Mouse (Mus musculus) heart, embryonic 15.5 days (tissue): ENCODE measurements at regions not wholly inside any gene's neighbourhood (a gene's known extent, or its start where the extent isn't known, plus 50 kb on each side); places are given as distances from the start of the nearest gene placed in this dataset.

ENCODE experiments used
- ATAC-seq: fragments of 200-750 bp; cut with Nextera tagmentation; replicated peaks from 2 replicates; pipeline ENCODE4 v1.8.0; 2017; ENCODE audit warnings: low read depth, moderate TSS enrichment; ENCODE audit not compliant: insufficient number of reproducible peaks, insufficient read depth, low FRiP score
- H3K27ac ChIP-seq: fragments of 300-500 bp; sonication (generic); 2 replicates; pipeline ENCODE4 v1.5.1; 2015; ENCODE audit warnings: mild to moderate bottlenecking, inconsistent platforms
- H3K27me3 ChIP-seq: fragments of 300-500 bp; sonication (generic); 2 replicates; pipeline ENCODE4 v1.6.1; 2015; ENCODE audit warnings: inconsistent platforms
- H3K36me3 ChIP-seq: fragments of 300-500 bp; sonication (generic); 2 replicates; pipeline ENCODE4 v1.6.1; 2015; ENCODE audit warnings: mild to moderate bottlenecking, inconsistent platforms
- H3K4me1 ChIP-seq: fragments of 300-500 bp; sonication (generic); replicated peaks from 2 replicates; pipeline ENCODE4 v1.6.1; 2015; ENCODE audit warnings: inconsistent platforms
- H3K4me2 ChIP-seq: fragments of 300-500 bp; sonication (generic); 2 replicates; pipeline ENCODE4 v1.6.1; 2015; ENCODE audit warnings: inconsistent platforms, mild to moderate bottlenecking, moderate library complexity
- H3K4me3 ChIP-seq: fragments of 300-500 bp; sonication (generic); 2 replicates; pipeline ENCODE4 v1.5.1; 2015; ENCODE audit warnings: mild to moderate bottlenecking, inconsistent platforms
- H3K9ac ChIP-seq: fragments of 300-500 bp; sonication (generic); 2 replicates; pipeline ENCODE4 v1.6.1; 2015; ENCODE audit warnings: mild to moderate bottlenecking, inconsistent platforms
- H3K9me3 ChIP-seq: fragments of 300-500 bp; sonication (generic); replicated peaks from 2 replicates; pipeline ENCODE4 v1.6.1; 2016; ENCODE audit warnings: inconsistent platforms
- WGBS: fragments of 180-500 bp; shearing (Covaris S2); methylation state at CpG from one replicate; pipeline ENCODE4 v1.1.7; 2015; ENCODE audit warnings: mixed read lengths; 5-methylcytosine and 5-hydroxymethylcytosine counted together

DNA sequence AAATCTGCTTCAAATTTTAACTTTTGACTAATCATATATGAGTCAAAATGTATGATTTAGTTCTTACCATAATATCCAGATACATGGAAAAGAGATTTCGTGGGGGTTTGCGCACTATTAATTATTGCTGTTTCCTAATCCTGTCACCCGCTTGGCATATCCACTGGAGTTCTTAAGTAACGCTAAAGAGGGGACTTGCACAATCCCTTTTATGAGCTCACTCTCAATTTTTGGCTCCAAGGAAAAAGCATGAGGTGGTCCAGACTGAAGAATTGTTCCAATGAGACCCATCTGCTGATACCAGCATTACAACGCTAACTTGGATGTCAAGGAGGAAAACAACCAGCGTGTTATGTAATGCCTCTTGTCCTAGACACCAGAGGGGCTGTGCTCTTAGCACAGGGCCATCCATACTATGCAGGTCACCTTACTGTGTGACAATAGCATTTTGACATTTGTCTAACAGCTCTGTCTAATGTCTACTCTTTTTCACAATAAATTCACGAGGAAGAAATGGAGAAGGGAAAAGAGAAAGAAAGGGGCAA lies 161.5 kb downstream of the Gipc2 start:
- no peak for ATAC-seq
- no peak overlapping the region for H3K4me2 ChIP-seq
- 81% methylated on average over 7 of the region's 7 CpGs for WGBS

DNA sequence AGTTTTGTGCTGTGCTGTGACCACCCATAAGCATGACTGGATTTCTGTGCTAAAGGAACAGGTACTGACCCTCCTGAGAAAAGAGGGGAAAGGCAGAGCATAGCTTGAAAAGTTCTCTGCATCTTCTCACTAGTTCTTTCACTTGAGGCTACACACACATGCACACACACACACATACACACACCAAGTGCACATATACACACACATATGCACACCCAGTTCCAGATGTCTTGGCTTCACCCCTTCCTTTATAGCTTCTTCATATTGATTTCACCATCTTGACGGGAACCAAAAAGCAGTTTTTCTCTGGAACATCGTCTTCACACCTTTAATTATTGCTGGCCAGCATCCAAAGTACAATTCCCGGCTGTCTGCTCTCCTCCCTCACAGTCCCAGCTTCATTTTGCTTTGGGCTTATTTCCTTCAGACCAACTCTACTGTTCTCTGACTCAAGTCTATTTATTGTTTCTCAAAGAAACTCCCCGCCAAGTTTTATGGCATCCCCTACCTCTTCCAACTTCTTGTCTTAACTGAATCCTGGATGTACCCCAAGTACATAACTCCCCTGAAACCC lies 160.2 kb upstream of the Ptgfr start:
- Histone ChIP-seq H3K9ac (no peak overlapping the region), H3K4me2 (no peak overlapping the region), H3K4me3 (no peak overlapping the region), H3K9me3 (no peaks in the 10 kb centered on the region), H3K27ac (no peak overlapping the region), H3K27me3 (no peaks in the 10 kb centered on the region), H3K36me3 (no peaks in the 10 kb centered on the region), H3K4me1 (no peaks in the 10 kb centered on the region)
- no peak for ATAC-seq
- WGBS: 54% methylated on average over 4 of the region's 4 CpGs

More for the DNA sequence above, 161.5 kb downstream of the Gipc2 start:
- Histone ChIP-seq H3K27me3 (no peaks in the 10 kb centered on the region), H3K9ac (no peak overlapping the region), H3K27ac (no peak overlapping the region), H3K9me3 (no peaks in the 10 kb centered on the region), H3K36me3 (no peaks in the 10 kb centered on the region), H3K4me3 (no peak overlapping the region), H3K4me1 (no peaks in the 10 kb centered on the region)

DNA sequence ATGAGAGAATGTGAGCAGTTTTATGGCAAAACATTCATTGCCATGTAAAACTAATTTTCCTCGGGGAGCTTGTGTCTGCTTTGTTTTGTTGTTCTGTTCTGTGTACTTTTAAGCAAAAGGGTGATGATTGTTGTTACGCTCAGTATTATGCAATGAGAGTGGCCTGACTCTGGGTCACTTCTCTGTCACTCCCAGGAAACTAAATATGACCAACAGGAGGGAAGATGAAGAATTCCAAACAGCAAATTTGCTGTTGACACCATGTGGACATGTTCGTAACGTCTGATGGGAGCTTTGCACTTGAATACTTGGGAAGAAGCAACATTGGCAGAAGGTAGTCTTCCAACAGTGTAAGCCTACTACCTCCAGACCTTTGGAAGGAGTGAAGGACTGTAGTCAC lies 159.7 kb upstream of the Ptgfr start:
- 79% methylated on average over 4 of the region's 4 CpGs for WGBS
- no peaks in the 10 kb centered on the region for H3K36me3 ChIP-seq
- H3K4me3 ChIP-seq: no peak overlapping the region
- no peak overlapping the region for H3K9ac ChIP-seq
- H3K27me3 ChIP-seq: no peaks in the 10 kb centered on the region
- no peak overlapping the region for H3K27ac ChIP-seq
- H3K9me3 ChIP-seq: no peaks in the 10 kb centered on the region
- ATAC-seq: no peak
- no peaks in the 10 kb centered on the region for H3K4me1 ChIP-seq
- no peak overlapping the region for H3K4me2 ChIP-seq

DNA sequence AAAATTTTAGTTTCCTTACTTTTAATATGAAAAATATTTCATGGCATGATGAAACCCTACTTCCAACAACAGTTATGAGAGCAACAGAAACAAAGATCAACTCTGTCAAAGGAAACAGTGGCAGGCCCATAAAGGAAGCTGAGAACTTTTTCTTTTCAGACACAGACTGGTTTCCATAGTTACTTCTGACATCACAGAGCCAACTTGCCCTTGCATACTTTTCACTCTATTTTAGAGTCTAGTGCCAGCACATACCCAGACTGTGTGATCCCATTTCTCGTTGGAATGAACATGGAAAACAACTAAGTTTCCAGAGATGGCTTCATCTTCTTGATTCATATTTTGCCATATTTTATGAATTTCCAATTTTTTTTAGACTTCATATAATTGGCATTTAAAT lies 150.8 kb upstream of the Ptgfr start:
- WGBS: 73% methylated on average over 1 of the region's 1 CpGs

DNA sequence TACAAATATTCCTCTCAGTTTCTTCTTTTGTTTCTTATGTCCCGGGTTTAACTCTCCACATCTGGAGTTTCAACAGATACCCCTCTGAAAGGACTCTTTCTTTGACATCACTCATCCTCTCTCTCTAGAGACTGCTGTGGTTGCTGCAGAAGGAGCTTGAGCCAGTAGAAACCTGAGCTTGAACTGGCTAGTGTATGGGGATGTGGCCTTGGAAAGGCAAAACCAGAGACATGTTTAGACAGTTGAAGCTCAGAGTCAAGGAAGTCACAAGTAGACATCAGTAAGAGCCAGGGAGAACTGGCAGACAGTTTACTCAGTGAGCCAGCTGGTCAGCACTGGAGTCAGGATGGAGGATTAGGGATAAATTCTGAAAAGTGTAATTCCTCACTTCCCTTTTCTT lies 140.7 kb upstream of the Ptgfr start:
- Histone ChIP-seq H3K4me1 (no peaks in the 10 kb centered on the region), H3K36me3 (no peaks in the 10 kb centered on the region), H3K27me3 (no peaks in the 10 kb centered on the region), H3K4me3 (no peak overlapping the region), H3K27ac (no peak overlapping the region), H3K9ac (no peak overlapping the region), H3K4me2 (no peak overlapping the region), H3K9me3 (no peaks in the 10 kb centered on the region)
- WGBS: 33% methylated on average over 1 of the region's 1 CpGs
- ATAC-seq: no peak

More for the DNA sequence above, 150.8 kb upstream of the Ptgfr start:
- H3K27me3 ChIP-seq: no peaks in the 10 kb centered on the region
- H3K4me2 ChIP-seq: no peak overlapping the region
- no peaks in the 10 kb centered on the region for H3K4me1 ChIP-seq
- H3K36me3 ChIP-seq: no peaks in the 10 kb centered on the region
- no peak overlapping the region for H3K4me3 ChIP-seq
- no peak overlapping the region for H3K9ac ChIP-seq
- H3K27ac ChIP-seq: no peak overlapping the region
- no peak for ATAC-seq
- no peaks in the 10 kb centered on the region for H3K9me3 ChIP-seq

DNA sequence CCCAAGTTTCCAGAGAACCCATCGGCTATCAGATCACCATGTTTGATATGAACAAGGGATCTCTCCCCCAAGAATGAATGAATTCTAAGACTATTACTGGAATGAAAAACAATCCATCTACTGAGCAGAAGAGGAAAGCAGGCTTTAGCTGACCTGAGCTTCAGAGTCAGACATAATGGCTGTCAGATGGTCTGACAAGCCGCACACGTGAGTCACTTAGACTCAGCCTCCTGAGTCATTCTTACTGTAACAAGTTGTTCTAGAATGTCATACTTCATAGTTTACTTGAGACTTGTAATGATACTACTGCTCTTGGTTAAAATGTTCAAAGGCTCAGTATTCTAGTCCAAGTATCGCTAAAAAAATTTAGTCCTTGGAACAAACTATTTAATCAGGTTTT lies 140.2 kb upstream of the Ptgfr start:
- no peaks in the 10 kb centered on the region for H3K36me3 ChIP-seq
- 79% methylated on average over 4 of the region's 4 CpGs for WGBS
- ATAC-seq: no peak

DNA sequence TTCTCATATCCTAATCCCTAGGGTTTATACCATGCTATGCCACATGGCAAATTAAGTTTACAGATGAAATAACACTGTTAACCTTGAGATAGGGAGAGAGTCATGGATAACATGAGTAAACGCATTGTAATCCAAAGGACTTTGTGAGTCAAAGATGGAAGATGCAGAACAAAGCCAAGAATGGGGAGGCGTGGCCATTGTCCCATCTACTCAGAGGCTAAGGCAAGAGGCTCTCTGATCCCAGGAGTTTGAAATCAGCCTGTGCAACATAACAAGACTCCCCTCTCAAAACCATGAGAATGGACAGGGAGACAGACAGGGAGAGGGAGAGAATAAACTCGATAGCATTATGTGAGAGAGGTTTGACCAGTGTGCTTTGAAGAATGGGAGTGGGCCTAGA lies 112.4 kb upstream of the Ptgfr start:
- no peak overlapping the region for H3K27ac ChIP-seq
- H3K27me3 ChIP-seq: no peaks in the 10 kb centered on the region
- H3K9ac ChIP-seq: no peak overlapping the region
- H3K36me3 ChIP-seq: no peaks in the 10 kb centered on the region
- 0 out of 2 replicates have a peak, but pooled peaks cover 2% of the 10 kb centered on the region for H3K4me1 ChIP-seq
- H3K4me2 ChIP-seq: no peak overlapping the region
- WGBS: 90% methylated on average over 3 of the region's 3 CpGs
- ATAC-seq: no peak
- H3K9me3 ChIP-seq: no peaks in the 10 kb centered on the region
- no peak overlapping the region for H3K4me3 ChIP-seq

More for the DNA sequence above, 140.2 kb upstream of the Ptgfr start:
- Histone ChIP-seq H3K27ac (no peak overlapping the region), H3K4me2 (no peak overlapping the region), H3K9ac (no peak overlapping the region), H3K4me1 (no peaks in the 10 kb centered on the region), H3K4me3 (no peak overlapping the region), H3K9me3 (no peaks in the 10 kb centered on the region), H3K27me3 (no peaks in the 10 kb centered on the region)

DNA sequence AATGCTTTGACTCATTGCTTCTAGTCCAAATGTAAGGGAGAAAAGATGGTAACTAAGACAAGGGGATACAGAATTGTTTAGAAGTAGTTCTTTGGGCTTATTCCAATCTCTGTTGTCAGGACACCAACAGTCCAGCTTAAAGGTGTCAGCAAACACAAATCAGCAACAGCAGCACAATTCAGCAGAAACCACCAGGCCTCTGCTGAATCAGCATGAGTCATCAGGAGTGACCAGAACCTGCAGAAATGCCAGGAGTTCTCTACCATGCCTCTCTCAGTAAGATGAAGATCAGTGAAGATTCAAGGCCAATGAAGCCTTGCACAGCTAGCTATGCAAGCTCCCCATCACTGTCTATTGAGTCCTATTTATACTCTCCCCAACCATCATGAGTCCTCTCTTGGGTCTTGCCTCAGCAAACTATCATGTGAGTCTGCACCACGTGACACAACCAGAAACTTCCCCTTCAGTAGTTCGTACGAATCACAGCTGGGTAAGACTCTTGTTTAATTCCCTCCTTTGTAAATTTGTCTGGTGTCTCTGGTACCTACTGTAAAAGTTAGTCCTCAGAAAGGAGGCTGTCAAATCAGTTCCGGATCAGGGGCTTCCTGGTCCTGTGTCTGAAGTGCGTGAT lies 110.7 kb upstream of the Ptgfr start:
- no peak for ATAC-seq
- WGBS: 82% methylated on average over 5 of the region's 5 CpGs
- Histone ChIP-seq H3K27me3 (no peaks in the 10 kb centered on the region), H3K4me3 (no peak overlapping the region), H3K27ac (no peak overlapping the region), H3K4me2 (no peak overlapping the region), H3K9ac (no peak overlapping the region), H3K9me3 (no peaks in the 10 kb centered on the region), H3K36me3 (no peaks in the 10 kb centered on the region), H3K4me1 (peaks cover 8% of the 10 kb centered on the region; the same call in 1 of the 2 replicates)

DNA sequence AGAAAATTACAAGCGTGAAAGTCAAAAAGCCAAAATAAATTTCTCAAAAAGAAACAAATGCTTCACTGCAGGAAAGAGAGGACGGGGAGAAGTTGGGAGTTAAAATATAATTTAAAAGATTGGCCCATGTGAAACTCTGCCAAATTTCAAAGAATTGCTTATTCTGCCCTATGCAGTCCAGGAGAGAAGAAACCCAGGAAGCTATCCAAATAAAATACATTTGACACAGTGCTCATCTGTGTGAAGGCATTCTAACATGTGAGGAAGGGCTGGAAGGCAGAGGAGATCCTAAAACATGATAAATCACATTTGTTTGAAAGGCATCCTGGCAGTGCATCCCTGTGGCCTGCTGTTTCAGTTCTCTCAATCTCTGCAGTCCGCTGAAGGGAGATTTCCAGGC lies 108.5 kb upstream of the Ptgfr start:
- peaks cover 8% of the 10 kb centered on the region; the same call in 1 of the 2 replicates for H3K4me1 ChIP-seq
- no peaks in the 10 kb centered on the region for H3K27me3 ChIP-seq
- no peak overlapping the region for H3K4me3 ChIP-seq
- no peak overlapping the region for H3K27ac ChIP-seq
- H3K9me3 ChIP-seq: no peaks in the 10 kb centered on the region
- no peak overlapping the region for H3K9ac ChIP-seq
- H3K4me2 ChIP-seq: no peak overlapping the region
- H3K36me3 ChIP-seq: no peaks in the 10 kb centered on the region
- no peak for ATAC-seq
- WGBS: 69% methylated on average over 3 of the region's 3 CpGs

DNA sequence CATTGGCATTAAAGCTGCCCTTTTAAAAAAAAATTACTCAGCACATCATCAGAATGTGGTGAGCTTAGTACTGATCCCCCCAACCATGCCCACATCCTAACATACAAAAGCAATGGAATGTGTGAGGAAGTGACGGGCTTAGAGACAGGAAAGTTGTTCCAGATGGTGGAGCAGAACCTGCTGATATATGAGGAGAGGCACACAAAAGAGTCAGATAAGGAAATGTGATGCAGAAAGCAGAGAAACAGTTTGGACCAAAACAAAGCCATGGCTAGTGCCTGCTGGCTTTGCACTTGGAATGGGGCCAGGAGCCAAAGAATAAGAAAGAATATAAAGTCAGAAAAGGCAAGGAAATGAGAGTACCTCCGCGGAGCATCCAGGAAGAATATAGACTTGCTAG lies 106.1 kb upstream of the Ptgfr start:
- Histone ChIP-seq H3K36me3 (no peaks in the 10 kb centered on the region), H3K27me3 (no peaks in the 10 kb centered on the region), H3K9ac (no peak overlapping the region), H3K4me1 (peaks cover 12% of the 10 kb centered on the region), H3K4me3 (no peak overlapping the region), H3K4me2 (no peak overlapping the region), H3K9me3 (no peaks in the 10 kb centered on the region), H3K27ac (no peak overlapping the region)
- 47% methylated on average over 3 of the region's 3 CpGs for WGBS
- 0 out of 2 replicates have a peak, but pooled peaks have one; percentile 31 for ATAC-seq

DNA sequence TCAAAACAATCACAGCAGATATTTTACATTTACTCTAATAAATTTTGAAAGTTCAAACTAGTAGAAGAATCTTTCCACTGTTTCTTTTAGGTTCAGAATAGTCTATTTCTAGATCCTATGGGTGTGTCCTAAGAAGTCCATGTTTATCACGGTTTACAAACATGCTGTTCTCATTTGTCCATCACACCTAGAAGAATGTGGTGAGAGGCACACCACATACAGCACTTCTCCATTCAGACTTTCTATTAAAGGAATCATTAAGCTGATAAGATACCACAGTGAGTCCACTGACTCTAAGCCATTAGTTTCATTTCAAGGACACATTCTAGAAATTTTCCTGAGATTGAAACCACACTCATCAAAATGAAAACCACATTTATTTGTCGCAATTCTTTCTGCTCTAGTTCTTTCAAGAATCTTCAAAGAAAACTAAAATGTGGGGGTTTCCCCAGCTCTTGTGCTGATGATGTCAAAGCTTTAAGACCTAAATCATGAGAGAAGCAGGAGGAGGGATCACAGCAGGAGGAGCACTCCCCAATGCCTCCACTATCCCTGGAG lies 101.1 kb upstream of the Ptgfr start:
- no peak overlapping the region for H3K9ac ChIP-seq
- H3K4me1 ChIP-seq: peaks cover 5% of the 10 kb centered on the region
- no peaks in the 10 kb centered on the region for H3K9me3 ChIP-seq
- peak overlapping the region; percentile 39; the same call in 1 of the 2 replicates for H3K27ac ChIP-seq
- ATAC-seq: peak; percentile 67; the same call in 1 of the 2 replicates
- 27% methylated on average over 2 of the region's 2 CpGs for WGBS
- H3K4me2 ChIP-seq: no peak overlapping the region
- no peak overlapping the region for H3K4me3 ChIP-seq
- no peaks in the 10 kb centered on the region for H3K36me3 ChIP-seq
- no peaks in the 10 kb centered on the region for H3K27me3 ChIP-seq
